In genomic region chr9:65274851-65275250, GRCm38 (mm10) we compare ENCODE assay signal across 7 mouse cellular contexts. TPM values are rescaled to one million over a fixed set of nuclear protein-coding genes. Genes with fewer than 3 reads are reported as not detected.
DNase-seq lines count a peak whose midpoint lies in the region; ATAC-seq and TF ChIP-seq lines count a peak whose summit lies in the region.
"Not testable (repeated sequence)": the region's sequence is repeated elsewhere in the genome, so short reads cannot be mapped to it uniquely, and the experiment has no call there.
"Had no signal": no experiment of that assay in that cellular context is flagged by ENCODE, and none has a peak within 500 bp of the region (broad histone marks: within the 10 kb centered on the region; RNA-seq: fewer than 3 reads in every experiment).

No protein-coding gene starts in this region.

- not testable (repeated sequence) for H3K4me3 ChIP-seq in forebrain, postnatal 0 days (ENCODE audit: low read depth, low read length); intestine, postnatal 0 days (ENCODE audit: low read depth, low read length); layer of hippocampus, adult 2 months

- not testable (repeated sequence) for H3K4me2 ChIP-seq in forebrain, postnatal 0 days (ENCODE audit: low read depth); intestine, postnatal 0 days (replicated peaks; ENCODE audit: low read depth)

- H3K36me3 ChIP-seq in forebrain, postnatal 0 days (ENCODE audit: insufficient read depth); intestine, postnatal 0 days (ENCODE audit: control insufficient read depth, insufficient read depth): not testable (repeated sequence)

- not testable (repeated sequence) for ATAC-seq in forebrain, postnatal 0 days; intestine, postnatal 0 days

- peak; percentile 10; the same call in 1 of the 2 replicates for TF ChIP-seq CTCF in forebrain, postnatal 0 days (IDR thresholded peaks at IDR 0.05; ENCODE audit: low read depth)
- TF ChIP-seq CTCF in intestine, postnatal 0 days (IDR thresholded peaks at IDR 0.05; ENCODE audit: low read depth): peak; percentile 16; the same call in 1 of the 2 replicates
- TF ChIP-seq CTCF in layer of hippocampus, adult 2 months (conservative IDR thresholded peaks at IDR 0.05): 0 out of 2 replicates have a peak, but pooled peaks have one; percentile 12

- peak; percentile 70 for DNase-seq in R1 (ENCODE audit: low read depth, low spot score)
- not testable (repeated sequence) for DNase-seq in forebrain, postnatal 0 days; layer of hippocampus, adult 2 months (ENCODE audit: low spot score in 2 of 2)

- not testable (repeated sequence) for H3K27me3 ChIP-seq in forebrain, postnatal 0 days (ENCODE audit: insufficient read depth, low read length); intestine, postnatal 0 days (replicated peaks; ENCODE audit: control insufficient read depth, insufficient read depth, low read length)

- not testable (repeated sequence) for H3K9ac ChIP-seq in forebrain, postnatal 0 days; intestine, postnatal 0 days (ENCODE audit: low read depth, low read length)

- not testable (repeated sequence) for H3K9me3 ChIP-seq in forebrain, postnatal 0 days (ENCODE audit: low read length); intestine, postnatal 0 days (ENCODE audit: control insufficient read depth)

- not testable (repeated sequence) for H3K4me1 ChIP-seq in forebrain, postnatal 0 days (ENCODE audit: insufficient read depth); intestine, postnatal 0 days (replicated peaks; ENCODE audit: control insufficient read depth, insufficient read depth, low read length)

- not testable (repeated sequence) for H3K27ac ChIP-seq in forebrain, postnatal 0 days (ENCODE audit: low read depth, low read length); intestine, postnatal 0 days (ENCODE audit: low read depth, low read length); layer of hippocampus, adult 2 months

- WGBS in forebrain, postnatal 0 days: 71% methylated on average over 3 of the region's 3 CpGs
- 67% methylated on average over 3 of the region's 3 CpGs for WGBS in intestine, postnatal 0 days

RNA-seq across cellular contexts. Expression of gene Cilp, which starts 9.9 kb away (rescaled TPM):
- total RNA-seq in forebrain, postnatal 0 days (2014; rRNA removed): 0.14 and 0.46 TPM in 2 replicates
- 0.09 and 0.16 TPM in 2 replicates for polyA plus RNA-seq in forebrain, postnatal 0 days (2015; fragmentation: Nextera tagmentation; extraction: Ambion mirVana)
- 0.43 TPM in 2 replicates for polyA plus RNA-seq in intestine, postnatal 0 days (2015; fragmentation: Nextera tagmentation; extraction: Ambion mirVana)
- under 1 TPM in 1 of 2 experiments, not detected in 1; 0.26 TPM for total RNA-seq in layer of hippocampus, adult 2 months (2021)
- polyA plus RNA-seq: activated CD4-positive, CD25-positive, alpha-beta regulatory T cell, adult 4 months; G1E; Patski had no signal

RNA-seq across cellular contexts. Expression of gene Clpx, which starts 19.2 kb away (rescaled TPM):
- 34.9 and 39.0 TPM in 2 replicates for total RNA-seq in forebrain, postnatal 0 days (2014; rRNA removed)
- polyA plus RNA-seq in forebrain, postnatal 0 days (2015; fragmentation: Nextera tagmentation; extraction: Ambion mirVana): 34.4 and 38.7 TPM in 2 replicates
- 28.2 and 30.5 TPM in 2 replicates for polyA plus RNA-seq in intestine, postnatal 0 days (2015; fragmentation: Nextera tagmentation; extraction: Ambion mirVana)
- 10 to 100 TPM; 32.6 to 35.8 TPM for total RNA-seq in layer of hippocampus, adult 2 months (2021)
